Mouse (Mus musculus) heart, embryonic 14.5 days (tissue): ENCODE results near the gene Rptor. TPM values are rescaled to one million over a fixed set of nuclear protein-coding genes. Genes with fewer than 3 reads are reported as not detected.

Source experiments
- ATAC-seq: fragments of 200-750 bp; cut with Nextera tagmentation; 2 replicates; pipeline ENCODE4 v1.8.0; 2017; ENCODE audit warnings: low read depth, moderate TSS enrichment; ENCODE audit not compliant: insufficient number of reproducible peaks, insufficient read depth, low FRiP score
- H3K27ac ChIP-seq, 2 experiments: fragments of 200-500 bp in 1 of 2; fragments of 300-500 bp in 1 of 2; sonication (generic) in 1 of 2; replicated peaks in 1 of 2; 2 replicates each; pipeline ENCODE4 v1.5.1; 2012 to 2014; ENCODE audit warnings: low read depth in 2 of 2, low read length in 2 of 2, control low read depth in 1 of 2, mild to moderate bottlenecking in 1 of 2, mixed read lengths in 1 of 2; ENCODE audit not compliant: control insufficient read depth in 1 of 2, insufficient read depth in 1 of 2
- H3K27me3 ChIP-seq: fragments of 300-500 bp; sonication (generic); 2 replicates; pipeline ENCODE4 v1.6.1; 2014; ENCODE audit warnings: mild to moderate bottlenecking, low read length, control low read depth; ENCODE audit not compliant: control insufficient read depth, insufficient read depth
- H3K36me3 ChIP-seq: fragments of 300-500 bp; sonication (generic); 2 replicates; pipeline ENCODE4 v1.6.1; 2014; ENCODE audit warnings: mild to moderate bottlenecking, control low read depth, low read length, mixed read lengths; ENCODE audit not compliant: control insufficient read depth, insufficient read depth
- H3K4me1 ChIP-seq, 2 experiments: fragments of 200-500 bp in 1 of 2; fragments of 300-500 bp in 1 of 2; sonication (generic) in 1 of 2; 2 replicates each; pipeline ENCODE4 v1.6.1; 2012 to 2014; ENCODE audit warnings: low read length in 2 of 2, control low read depth in 1 of 2, mixed read lengths in 1 of 2; ENCODE audit not compliant: control insufficient read depth in 2 of 2, insufficient read depth in 2 of 2
- H3K4me2 ChIP-seq: fragments of 300-500 bp; sonication (generic); 2 replicates; pipeline ENCODE4 v1.6.1; 2014; ENCODE audit warnings: mild to moderate bottlenecking, low read length
- H3K4me3 ChIP-seq, 2 experiments: fragments of 200-500 bp in 1 of 2; fragments of 300-500 bp in 1 of 2; sonication (generic) in 1 of 2; 2 replicates each; pipeline ENCODE4 v1.5.1; 2012 to 2014; ENCODE audit warnings: low read length in 2 of 2, mild to moderate bottlenecking in 2 of 2, control low read depth in 1 of 2, low read depth in 1 of 2, moderate library complexity in 1 of 2; ENCODE audit not compliant: control insufficient read depth in 1 of 2, insufficient read depth in 1 of 2
- H3K9ac ChIP-seq: fragments of 300-500 bp; sonication (generic); 2 replicates; pipeline ENCODE4 v1.6.1; 2014; ENCODE audit warnings: mild to moderate bottlenecking, low read length
- H3K9me3 ChIP-seq: fragments of 300-500 bp; sonication (generic); 2 replicates; pipeline ENCODE4 v1.6.1; 2016; ENCODE audit warnings: low read length, control low read depth; ENCODE audit not compliant: control insufficient read depth
- WGBS: fragments of 180-500 bp; shearing (Covaris S2); extraction: QIAGEN DNeasy Blood & Tissue Kit; methylation state at CpG from one replicate; pipeline ENCODE4 v1.1.7; 2014; 5-methylcytosine and 5-hydroxymethylcytosine counted together
- polyA plus RNA-seq: library from polyadenylated mRNA; unstranded; fragments of >200 nt; fragmentation: Nextera tagmentation; extraction: Ambion mirVana; gene quantifications from 2 replicates; pipeline ENCODE4 v1.2.1, GENCODE M21; 2014

Gene Rptor
- polyA plus RNA-seq, 1 experiment from 2014 or later, result 11.2 TPM

- no peak overlapping the region for H3K4me3 ChIP-seq
- H3K4me1 ChIP-seq, result peaks cover 3 to 8% of the 10 kb centered on the region in 2 experiments; a peak in 2 of 4 replicates
- no peaks in the 10 kb centered on the region for H3K9me3 ChIP-seq
- H3K27me3 ChIP-seq, result no peaks in the 10 kb centered on the region
- H3K36me3 ChIP-seq, result no peaks in the 10 kb centered on the region
- no peak for ATAC-seq
- H3K27ac ChIP-seq, result no peak overlapping the region
- no peak overlapping the region for H3K4me2 ChIP-seq
- WGBS, result 68% methylated on average over 5 of the region's 5 CpGs
- H3K9ac ChIP-seq, result no peak overlapping the region
Measured at GRCm38 (mm10) chr11:119925176-119925575, 322.5 kb downstream of the Rptor start.

GRCm38 (mm10) chr11:119926762-119927161 is 324.1 kb downstream of the Rptor start:
- no peak for ATAC-seq
- Histone ChIP-seq H3K4me1 (peaks cover 3 to 5% of the 10 kb centered on the region in 2 experiments; a peak in 2 of 4 replicates), H3K9ac (no peak overlapping the region), H3K4me2 (no peak overlapping the region), H3K27me3 (no peaks in the 10 kb centered on the region), H3K36me3 (no peaks in the 10 kb centered on the region), H3K27ac (no peak overlapping the region), H3K9me3 (peaks cover 5% of the 10 kb centered on the region; the same call in 1 of the 2 replicates), H3K4me3 (no peak overlapping the region)
- WGBS, result 58% methylated on average over 5 of the region's 5 CpGs

GRCm38 (mm10) chr11:119928023-119928681 is 325.4 kb downstream of the Rptor start:
- Histone ChIP-seq H3K36me3 (no peaks in the 10 kb centered on the region), H3K9ac (no peak overlapping the region), H3K9me3 (peaks cover 5% of the 10 kb centered on the region; the same call in 1 of the 2 replicates), H3K27me3 (no peaks in the 10 kb centered on the region), H3K4me2 (peak overlapping the region; percentile 35), H3K4me1 (no peaks in the 10 kb centered on the region), H3K4me3 (peak overlapping the region in 1 of 2 experiments; percentile 32; a peak in 2 of 4 replicates), H3K27ac (no peak overlapping the region)
- 47% methylated on average over 16 of the region's 16 CpGs for WGBS
- no peak for ATAC-seq

- no peaks in the 10 kb centered on the region for H3K27me3 ChIP-seq
- H3K4me1 ChIP-seq, result no peaks in the 10 kb centered on the region
- H3K4me2 ChIP-seq, result no peak overlapping the region
- H3K4me3 ChIP-seq, result no peak overlapping the region
- ATAC-seq, result no peak
- H3K36me3 ChIP-seq, result no peaks in the 10 kb centered on the region
- H3K9me3 ChIP-seq, result peaks cover 5% of the 10 kb centered on the region; the same call in 1 of the 2 replicates
- no peak overlapping the region for H3K27ac ChIP-seq
- WGBS, result 77% methylated on average over 6 of the region's 6 CpGs
- H3K9ac ChIP-seq, result no peak overlapping the region
Measured at GRCm38 (mm10) chr11:119929603-119930265, 327.0 kb downstream of the Rptor start.

- Histone ChIP-seq H3K9me3 (peaks cover 5% of the 10 kb centered on the region; the same call in 1 of the 2 replicates), H3K9ac (no peak overlapping the region), H3K4me3 (no peak overlapping the region), H3K27ac (no peak overlapping the region), H3K27me3 (no peaks in the 10 kb centered on the region; the same call in 1 of the 2 replicates), H3K36me3 (no peaks in the 10 kb centered on the region), H3K4me2 (no peak overlapping the region), H3K4me1 (0 out of 4 replicates have a peak, but pooled peaks cover 0 to under 1% of the 10 kb centered on the region in 2 experiments)
- ATAC-seq, result no peak
- WGBS, result 71% methylated on average over 10 of the region's 10 CpGs
Measured at GRCm38 (mm10) chr11:119931809-119932208, 329.1 kb downstream of the Rptor start.

- H3K4me1 ChIP-seq, result peaks cover 5 to 9% of the 10 kb centered on the region in 2 experiments; a peak in 1 of 4 replicates
- H3K9ac ChIP-seq, result no peak overlapping the region
- H3K27me3 ChIP-seq, result no peaks in the 10 kb centered on the region; the same call in none of the 2 replicates
- H3K4me3 ChIP-seq, result no peak overlapping the region
- no peak overlapping the region for H3K4me2 ChIP-seq
- H3K36me3 ChIP-seq, result no peaks in the 10 kb centered on the region
- ATAC-seq, result no peak
- H3K9me3 ChIP-seq, result peaks cover 5% of the 10 kb centered on the region; the same call in 1 of the 2 replicates
- WGBS, result 55% methylated on average over 4 of the region's 4 CpGs
- H3K27ac ChIP-seq, result no peak overlapping the region
Measured at GRCm38 (mm10) chr11:119933142-119933541, 330.4 kb downstream of the Rptor start.

- Histone ChIP-seq H3K9ac (no peak overlapping the region), H3K4me2 (no peak overlapping the region), H3K9me3 (peaks cover 5% of the 10 kb centered on the region; the same call in 1 of the 2 replicates), H3K27me3 (peaks cover 6% of the 10 kb centered on the region), H3K36me3 (no peaks in the 10 kb centered on the region), H3K4me1 (peaks cover 5 to 9% of the 10 kb centered on the region in 2 experiments; a peak in 1 of 4 replicates), H3K27ac (no peak overlapping the region), H3K4me3 (no peak overlapping the region)
- ATAC-seq, result no peak
- WGBS, result 79% methylated on average over 8 of the region's 8 CpGs
Measured at GRCm38 (mm10) chr11:119933819-119934583, 331.3 kb downstream of the Rptor start.
